8 mouse cellular contexts compared by ENCODE assay signal in the genomic region with DNA sequence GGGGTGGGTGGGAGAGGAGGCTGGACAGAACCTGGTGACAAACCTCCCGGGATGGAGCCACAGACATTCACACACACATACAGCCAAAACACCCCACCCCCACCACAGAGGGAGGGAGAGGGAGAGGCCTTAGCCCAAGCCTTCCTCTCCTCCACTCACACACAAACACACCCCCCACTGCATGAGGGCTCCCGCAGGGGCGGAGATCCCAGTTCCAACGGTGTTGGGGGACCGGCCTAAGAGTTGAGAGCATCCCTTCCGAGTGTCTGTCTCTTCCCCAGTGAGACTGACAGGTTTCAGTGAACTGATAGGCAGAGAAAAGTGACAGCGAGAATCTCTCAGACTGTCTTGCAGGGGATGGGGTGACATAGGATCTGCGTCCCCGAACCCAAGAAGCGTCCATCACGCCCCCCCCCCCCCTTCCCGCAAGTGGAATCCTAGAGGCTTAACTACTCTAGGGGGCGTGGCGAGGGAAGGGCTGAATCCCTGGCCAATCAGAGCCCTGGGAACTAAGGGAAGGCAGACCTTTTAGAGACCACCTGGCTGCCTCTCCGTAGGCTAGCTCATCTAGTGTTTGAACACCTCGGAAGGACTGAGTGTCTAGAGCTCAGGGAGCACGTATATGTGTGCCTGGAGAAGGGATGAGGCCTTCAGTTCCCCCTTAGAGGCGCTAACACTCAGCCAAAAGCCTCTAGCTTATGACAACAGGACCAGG. TPM values are rescaled to one million over a fixed set of nuclear protein-coding genes. Genes with fewer than 3 reads are reported as not detected.
DNase-seq lines count a peak whose midpoint lies in the region; ATAC-seq lines count a peak whose summit lies in the region.

No protein-coding gene starts in this region.

- peak overlapping the region; percentile 41 for H3K9ac ChIP-seq in intestine, embryonic 14.5 days (ENCODE audit: low read length)

- WGBS in intestine, embryonic 14.5 days: 2% methylated on average over 17 of the region's 18 CpGs

- H3K36me3 ChIP-seq in intestine, embryonic 14.5 days (ENCODE audit: control insufficient read depth, insufficient read depth, low read length): no peaks in the 10 kb centered on the region

- H3K4me3 ChIP-seq in intestine, embryonic 14.5 days (ENCODE audit: low read depth, low read length): peak overlapping the region; percentile 55

- intact Hi-C loops in left cerebral cortex, postnatal 14 days (cut with DNase I): no loop called here

- peak overlapping the region; percentile 100 for H3K4me2 ChIP-seq in intestine, embryonic 14.5 days (ENCODE audit: low read length)

- peaks cover 24% of the 10 kb centered on the region for H3K4me1 ChIP-seq in intestine, embryonic 14.5 days (replicated peaks; ENCODE audit: control insufficient read depth, insufficient read depth, low read length)

- H3K9me3 ChIP-seq in intestine, embryonic 14.5 days (ENCODE audit: control insufficient read depth, low read length): peaks cover 5% of the 10 kb centered on the region; the same call in 1 of the 2 replicates

- peak overlapping the region; percentile 72 for H3K27ac ChIP-seq in intestine, embryonic 14.5 days (ENCODE audit: low read depth)

- peaks cover 45% of the 10 kb centered on the region for H3K27me3 ChIP-seq in intestine, embryonic 14.5 days (replicated peaks; ENCODE audit: control insufficient read depth, insufficient read depth, low read length)

- peak; percentile 67 for ATAC-seq in intestine, embryonic 14.5 days (replicated peaks; ENCODE audit: low FRiP score, low TSS enrichment, low read depth)
- peak; percentile 23 for ATAC-seq in megakaryocyte, adult 5-6 weeks (ENCODE audit: poor library complexity, severe bottlenecking)

- DNase-seq in urinary bladder, postnatal 14 days (ENCODE audit: low spot score): peak; percentile 83
- DNase-seq in urinary bladder, adult 18-20 months (ENCODE audit: low spot score in 2 of 2): no peak
- peak; percentile 74 to 76 for DNase-seq in cerebellum, postnatal 36 days
- DNase-seq in gastrocnemius, postnatal 10 days: peak; percentile 67
- DNase-seq in intestine, embryonic 14.5 days (ENCODE audit: low spot score): no peak
- DNase-seq in left cerebral cortex, postnatal 14 days (ENCODE audit: low spot score in 2 of 2): peak; percentile 80 to 83
- peak; percentile 74 for DNase-seq in skeletal muscle tissue, adult 2 months (ENCODE audit: low read depth, low spot score)

RNA-seq across cellular contexts. Expression of a gene that starts 2.0 kb away (rescaled TPM):
- total RNA-seq in gastrocnemius, postnatal 10 days (2021): 1 to 10 TPM in 1 of 2 experiments, under 1 TPM in 1; 0.80 to 1.7 TPM
- polyA plus RNA-seq in intestine, embryonic 14.5 days (2014; fragmentation: Nextera tagmentation; extraction: Ambion mirVana): 0.08 and 0.49 TPM in 2 replicates
- 10 to 100 TPM in 1 of 2 experiments, 1 to 10 TPM in 1; 7.6 to 10.7 TPM for total RNA-seq in left cerebral cortex, postnatal 14 days (2021)
- 24.0 and 25.4 TPM in 2 replicates for total RNA-seq in megakaryocyte, adult 5-6 weeks (2015)
- total RNA-seq in megakaryocyte, adult 5-6 weeks (2017): 26.9 and 30.4 TPM in 2 replicates

RNA-seq across cellular contexts. Expression of a gene that starts 25.5 kb away (rescaled TPM):
- 100 to 1,000 TPM; 669 to 730 TPM for total RNA-seq in gastrocnemius, postnatal 10 days (2021)
- 12.2 and 14.3 TPM in 2 replicates for polyA plus RNA-seq in intestine, embryonic 14.5 days (2014; fragmentation: Nextera tagmentation; extraction: Ambion mirVana)
- 100 to 1,000 TPM; 115 to 123 TPM for total RNA-seq in left cerebral cortex, postnatal 14 days (2021)
- 0.48 TPM in 1 of 2 replicates, not detected in the other for total RNA-seq in megakaryocyte, adult 5-6 weeks (2015)
- total RNA-seq in megakaryocyte, adult 5-6 weeks (2017): not detected in 2 replicates

RNA-seq across cellular contexts. Expression of a gene that starts 28.0 kb away (rescaled TPM):
- not detected for total RNA-seq in gastrocnemius, postnatal 10 days (2021)
- 0.14 and 0.31 TPM in 2 replicates for polyA plus RNA-seq in intestine, embryonic 14.5 days (2014; fragmentation: Nextera tagmentation; extraction: Ambion mirVana)
- total RNA-seq in left cerebral cortex, postnatal 14 days (2021): under 1 TPM in 1 of 2 experiments, not detected in 1; 0.40 TPM
- total RNA-seq in megakaryocyte, adult 5-6 weeks (2015): not detected in 2 replicates
- not detected in 2 replicates for total RNA-seq in megakaryocyte, adult 5-6 weeks (2017)

RNA-seq across cellular contexts. Expression of a gene that starts 36.3 kb away (rescaled TPM):
- 10 to 100 TPM; 35.7 to 53.5 TPM for total RNA-seq in gastrocnemius, postnatal 10 days (2021)
- 78.5 and 79.2 TPM in 2 replicates for polyA plus RNA-seq in intestine, embryonic 14.5 days (2014; fragmentation: Nextera tagmentation; extraction: Ambion mirVana)
- total RNA-seq in left cerebral cortex, postnatal 14 days (2021): 10 to 100 TPM; 18.4 to 21.1 TPM
- 122 and 129 TPM in 2 replicates for total RNA-seq in megakaryocyte, adult 5-6 weeks (2015)
- total RNA-seq in megakaryocyte, adult 5-6 weeks (2017): 180 and 227 TPM in 2 replicates

RNA-seq across cellular contexts. Expression of a gene that starts 36.7 kb away (rescaled TPM):
- total RNA-seq in gastrocnemius, postnatal 10 days (2021): 10 to 100 TPM; 31.9 to 35.9 TPM
- 71.8 and 82.9 TPM in 2 replicates for polyA plus RNA-seq in intestine, embryonic 14.5 days (2014; fragmentation: Nextera tagmentation; extraction: Ambion mirVana)
- total RNA-seq in left cerebral cortex, postnatal 14 days (2021): 10 to 100 TPM; 42.7 to 44.0 TPM
- 18.9 and 26.4 TPM in 2 replicates for total RNA-seq in megakaryocyte, adult 5-6 weeks (2015)
- total RNA-seq in megakaryocyte, adult 5-6 weeks (2017): 17.5 and 21.4 TPM in 2 replicates

Comparison
In these comparisons a context has a peak if more than half of its experiments do, and no peak if none do; other contexts are left out.
1. DNase-seq: peak in urinary bladder, postnatal 14 days (single experiment), cerebellum, postnatal 36 days (2 of 2), gastrocnemius, postnatal 10 days (single experiment), left cerebral cortex, postnatal 14 days (2 of 2) and skeletal muscle tissue, adult 2 months (single experiment); none in urinary bladder, adult 18-20 months (0 of 2) and intestine, embryonic 14.5 days (single experiment).
2. RNA of a gene that starts 25.5 kb away (total RNA-seq): 669 to 730 TPM in gastrocnemius, postnatal 10 days and 115 to 123 TPM in left cerebral cortex, postnatal 14 days; 0.48 TPM in megakaryocyte, adult 5-6 weeks; every median in the first group is over 10 times any median in the second.